Mouse (Mus musculus) spleen, postnatal 36 days (tissue): Measurements from ENCODE around the gene Sh2d7.
A peak's percentile ranks its signal among the peaks of the same experiment; 100 is the strongest.

Experiments used
- DNase-seq, 2 experiments: peaks; one replicate each; pipeline ENCODE4 v3.0.0; 2022; ENCODE audit warnings: low spot score in 2 of 2, mixed read lengths in 1 of 2

Gene Sh2d7

DNA sequence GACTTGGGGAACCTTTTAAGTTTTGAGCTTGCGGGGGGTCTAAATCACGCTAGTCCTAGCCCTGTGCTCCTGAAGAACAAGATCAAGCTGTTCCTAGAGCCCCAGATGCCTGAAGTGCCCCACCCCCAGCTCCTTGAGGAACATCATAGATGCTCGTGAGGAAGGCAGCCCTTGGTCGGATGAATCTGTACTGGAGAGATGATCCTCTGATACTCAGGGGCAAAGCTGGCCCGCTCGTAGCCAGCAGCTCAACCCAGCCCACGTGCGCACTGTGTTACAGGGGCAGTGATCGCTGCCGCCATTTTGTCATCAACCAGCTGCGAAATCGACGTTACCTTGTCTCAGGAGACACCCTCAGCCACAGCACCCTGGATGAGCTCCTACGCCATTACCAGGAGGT is at the start of gene Sh2d7:
Gene Sh2d7 (plus strand): TSS at position 301 of the 400 bp plus-strand sequence.
- DNase-seq = no peak

DNA sequence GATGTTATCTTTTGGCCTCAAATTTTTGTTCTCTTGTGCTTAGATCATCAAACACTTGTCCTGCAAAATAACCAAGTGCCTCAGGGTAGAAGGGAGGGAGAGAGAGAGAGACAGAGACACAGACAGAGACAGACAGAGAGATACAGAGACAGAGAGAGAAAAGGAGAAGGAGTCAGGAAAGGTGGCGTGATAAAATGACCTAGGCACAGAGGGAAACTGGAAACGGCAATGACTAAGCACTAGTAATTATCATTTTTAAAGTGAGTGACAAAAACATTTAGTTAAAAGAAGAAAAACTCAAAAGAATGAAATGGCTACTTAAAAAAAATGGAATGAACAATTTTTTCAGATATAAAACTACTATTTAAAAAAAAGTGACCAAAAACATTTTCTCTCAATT is 49.2 kb upstream of the Sh2d7 start:
- DNase-seq = no peak

DNA sequence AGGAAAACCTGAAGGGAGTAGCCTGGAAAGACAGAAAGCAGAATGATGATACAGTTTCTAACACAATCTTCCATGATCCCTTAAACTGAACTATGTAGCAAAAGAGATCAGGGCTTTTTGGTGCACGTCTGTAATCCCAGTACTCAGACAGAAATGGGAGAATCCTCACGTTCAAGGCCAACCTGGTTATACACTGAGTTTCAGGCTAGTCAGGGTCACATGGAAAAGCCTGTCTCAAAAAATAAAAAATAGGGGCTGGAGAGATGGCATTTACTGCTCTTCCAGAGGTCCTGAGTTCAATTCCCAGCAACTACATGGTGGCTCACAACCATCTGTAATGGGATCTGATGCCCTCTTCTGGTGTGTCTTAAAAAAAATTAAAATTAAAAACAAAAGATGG is 48.4 kb upstream of the Sh2d7 start:
- DNase-seq = no peak

DNA sequence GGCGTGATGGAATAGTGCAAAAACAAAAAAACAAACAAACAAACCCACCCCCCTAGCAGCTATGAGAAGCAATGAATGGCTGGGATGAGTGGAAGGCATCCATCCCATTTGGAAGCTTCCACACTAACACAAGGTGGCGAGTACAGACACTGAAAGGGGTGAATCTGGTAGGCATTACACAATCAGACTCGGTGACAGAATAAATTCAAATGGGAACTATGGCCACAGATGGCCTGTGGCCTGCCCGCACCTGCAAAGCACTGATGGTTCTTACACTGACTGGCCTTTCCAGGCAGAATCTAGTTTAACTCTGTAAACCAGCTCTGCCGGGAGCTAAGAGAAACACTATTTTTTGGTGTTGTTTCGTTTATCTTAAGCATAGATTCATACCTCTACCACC is 39.5 kb upstream of the Sh2d7 start:
- DNase-seq = no peak

DNA sequence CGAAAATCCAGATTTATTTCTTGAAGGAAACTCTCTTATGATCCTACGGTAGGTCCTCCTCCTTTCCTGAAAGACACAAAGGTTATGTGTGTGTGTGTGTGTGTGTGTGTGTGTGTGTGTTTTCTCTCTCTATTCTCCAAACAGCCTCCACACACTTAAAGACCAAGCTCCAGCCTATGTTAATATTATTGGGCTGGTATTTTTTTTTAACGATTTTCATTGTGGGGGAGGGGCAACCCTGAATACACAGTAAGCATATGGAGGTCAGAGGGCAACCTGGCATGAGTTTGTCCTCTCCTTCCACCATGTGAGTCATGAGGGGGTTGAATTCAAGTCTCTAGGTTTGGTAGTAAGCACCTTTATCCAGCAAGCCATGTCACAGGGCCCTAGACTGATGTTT is 39.0 kb upstream of the Sh2d7 start:
- DNase-seq = no peak

DNA sequence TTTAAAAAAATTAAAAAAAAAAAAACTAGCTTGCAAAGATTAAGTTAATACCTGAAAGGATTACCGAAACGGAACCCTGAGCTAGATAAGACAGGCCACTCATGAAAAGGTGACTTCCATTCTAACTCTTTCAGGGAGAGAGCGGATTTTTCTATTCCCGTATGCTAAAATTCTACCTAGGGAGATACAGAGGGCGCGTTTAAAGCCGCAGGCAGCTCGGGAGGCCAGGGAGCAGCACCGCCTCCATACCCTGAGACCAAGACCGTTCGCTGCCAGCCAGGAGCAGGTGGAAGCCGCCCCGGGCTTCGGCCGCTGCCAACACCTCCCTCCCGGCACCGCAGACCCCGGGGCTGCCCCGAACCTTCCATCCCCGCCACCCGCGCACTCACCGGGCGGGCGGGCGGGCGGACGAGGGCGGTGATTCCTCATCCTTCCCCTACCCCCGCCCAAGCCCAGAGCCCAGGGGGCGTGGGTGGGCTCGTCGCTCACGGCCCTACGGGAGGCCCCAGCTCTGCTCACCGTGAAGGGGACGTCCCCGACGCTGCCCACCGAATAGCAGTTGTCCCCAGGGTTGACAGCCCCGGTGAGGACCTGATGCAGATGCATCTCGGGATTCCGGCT is 37.8 kb upstream of the Sh2d7 start:
- peak; percentile 1 for DNase-seq

DNA sequence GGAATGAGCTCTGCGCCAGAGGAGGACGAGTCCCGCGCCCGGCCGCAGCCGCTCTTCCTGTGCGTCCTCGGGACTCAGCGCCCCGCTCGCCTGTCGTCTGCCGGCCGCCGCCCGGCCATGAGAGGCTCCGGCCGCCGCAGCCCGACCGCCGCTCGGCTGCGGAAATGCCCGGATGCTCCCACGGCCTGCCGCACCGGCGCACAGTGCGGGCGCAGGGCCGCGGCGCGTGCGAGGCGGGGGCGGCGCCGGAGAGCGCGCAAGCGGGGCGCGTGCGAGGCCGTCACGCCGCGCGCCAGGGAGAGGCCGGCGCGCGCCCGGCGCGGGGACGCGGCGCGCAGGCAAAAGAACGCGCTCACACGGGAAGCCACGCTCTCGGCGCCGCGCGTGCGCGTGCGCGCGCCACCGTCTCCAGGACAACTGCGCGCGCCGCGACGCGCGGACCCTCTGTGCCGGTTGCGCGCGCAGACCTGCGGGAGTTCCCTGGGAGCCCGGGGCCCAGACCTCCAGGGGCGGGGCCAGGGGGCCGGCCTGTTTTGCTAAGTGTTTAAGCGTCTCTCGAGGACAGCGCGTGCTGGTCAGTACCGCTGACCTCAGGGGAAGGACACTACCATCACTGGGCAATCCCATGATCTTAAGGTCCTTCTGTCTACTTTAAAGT is 37.2 kb upstream of the Sh2d7 start, which contains the start of gene Dmxl2:
Gene Dmxl2 (minus strand): TSS at position 174 of the 658 bp plus-strand sequence.
- peak; percentile 38 to 56 for DNase-seq

DNA sequence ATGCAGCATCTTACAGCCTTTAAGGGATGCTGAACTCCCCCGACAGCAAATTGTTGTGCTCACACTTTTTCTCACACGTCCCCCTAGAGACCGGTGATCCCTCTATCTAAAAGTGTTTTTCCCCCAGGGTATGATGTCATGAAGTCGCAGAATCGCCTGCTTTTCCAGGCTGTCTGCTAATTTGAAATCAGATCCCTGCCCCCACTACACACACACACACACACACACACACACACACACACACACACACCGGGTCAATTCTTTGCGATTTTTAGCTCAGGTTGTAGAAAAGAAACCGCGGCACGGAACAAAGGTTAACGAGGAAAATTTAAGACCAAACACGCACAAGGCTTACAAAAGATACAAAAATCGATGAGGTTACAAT is 36.7 kb upstream of the Sh2d7 start:
- no peak for DNase-seq

DNA sequence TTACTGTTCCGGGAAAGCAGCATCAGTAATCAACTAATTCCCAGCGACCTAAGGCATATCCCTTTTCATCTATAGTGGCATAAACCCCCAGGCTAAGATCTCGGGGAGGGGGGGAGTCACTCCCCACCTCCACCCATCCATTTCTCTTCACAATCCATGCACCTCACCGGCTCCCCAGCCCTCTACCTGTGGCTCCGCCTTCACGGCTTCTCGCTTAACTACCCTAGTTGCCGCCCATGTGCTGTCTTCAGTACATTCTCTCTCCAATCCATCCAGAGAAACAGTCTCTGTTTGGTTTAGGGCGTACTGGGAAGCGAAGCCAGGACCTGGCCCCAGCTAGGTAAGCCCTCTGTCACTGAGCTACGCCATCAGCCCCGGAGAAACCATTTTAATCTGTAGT is 35.9 kb upstream of the Sh2d7 start:
- DNase-seq = no peak

DNA sequence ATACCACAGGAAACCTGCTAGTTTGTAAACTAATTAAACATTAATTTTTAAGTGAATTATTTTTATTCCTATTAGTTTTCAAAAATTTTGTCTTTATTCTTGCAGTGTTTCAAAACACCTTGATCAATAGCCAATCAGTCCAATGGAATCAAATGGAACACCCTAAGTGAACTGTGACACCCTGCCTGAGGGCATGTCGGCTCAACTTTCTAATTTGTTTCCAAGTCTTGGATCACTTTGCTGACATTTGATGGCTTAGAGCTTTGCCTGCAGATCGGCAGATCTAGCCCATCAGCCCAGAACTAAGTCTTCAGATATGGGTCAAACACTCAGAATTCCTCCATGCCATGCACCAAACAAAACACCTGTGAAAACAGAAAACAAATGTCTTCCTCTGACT is 22.8 kb upstream of the Sh2d7 start:
- DNase-seq = no peak

DNA sequence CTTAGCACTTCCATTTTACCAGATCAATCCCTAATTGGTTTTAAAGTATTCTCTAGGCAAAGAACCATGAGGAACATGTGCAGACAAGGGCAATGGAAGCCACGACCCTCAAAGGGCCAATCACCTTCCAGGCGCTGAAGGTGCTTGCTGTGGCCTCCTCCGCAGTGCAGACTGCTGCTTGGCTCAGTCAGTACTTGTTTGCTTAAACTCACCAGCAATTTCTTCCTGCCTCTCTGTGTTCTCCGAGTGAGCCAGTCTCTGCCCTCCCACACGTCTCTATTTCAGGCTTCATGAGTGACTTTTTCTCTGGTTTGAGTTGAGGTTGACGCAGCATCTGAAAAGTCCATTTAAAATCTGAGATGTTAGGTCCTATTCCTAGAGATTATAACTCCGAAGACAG is 19.9 kb upstream of the Sh2d7 start:
- DNase-seq = no peak

DNA sequence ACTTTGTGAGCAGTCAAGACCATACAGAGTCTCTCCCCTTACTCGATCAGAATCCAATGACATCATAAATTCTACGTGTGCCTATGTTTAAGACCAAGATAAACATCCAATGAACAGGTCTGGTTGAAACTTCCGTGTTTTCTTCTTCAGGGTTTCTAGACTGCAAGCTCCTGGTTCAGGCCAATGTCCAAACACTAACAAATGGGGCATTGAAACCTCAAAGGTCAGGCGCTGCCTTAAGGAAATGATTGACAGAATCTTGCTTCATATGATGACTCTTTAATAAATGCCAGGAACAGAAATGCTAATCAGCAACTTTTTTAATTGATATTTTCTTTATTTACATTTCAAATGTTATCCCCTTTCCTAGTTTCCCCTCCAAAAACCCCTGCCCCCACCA is 18.5 kb upstream of the Sh2d7 start:
- no peak for DNase-seq

DNA sequence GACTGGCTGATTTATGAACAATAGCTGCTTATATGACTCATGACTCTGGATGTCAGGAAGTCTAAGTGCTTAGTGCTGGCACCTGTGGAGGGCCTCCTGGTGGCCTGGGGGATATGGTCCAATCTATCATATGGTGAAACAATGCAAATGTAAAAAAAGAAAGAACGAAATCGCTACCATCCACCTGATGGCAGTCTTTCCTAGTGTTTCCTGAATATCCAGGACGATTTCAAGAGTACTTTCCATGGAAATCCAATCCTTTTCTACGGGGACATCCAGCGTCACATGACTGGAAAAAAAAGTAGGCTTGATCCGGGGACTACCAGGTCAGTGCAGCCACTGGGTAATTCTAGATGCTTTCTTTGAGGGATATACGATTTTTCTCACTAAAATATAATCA is 11.1 kb upstream of the Sh2d7 start:
- no peak for DNase-seq

DNA sequence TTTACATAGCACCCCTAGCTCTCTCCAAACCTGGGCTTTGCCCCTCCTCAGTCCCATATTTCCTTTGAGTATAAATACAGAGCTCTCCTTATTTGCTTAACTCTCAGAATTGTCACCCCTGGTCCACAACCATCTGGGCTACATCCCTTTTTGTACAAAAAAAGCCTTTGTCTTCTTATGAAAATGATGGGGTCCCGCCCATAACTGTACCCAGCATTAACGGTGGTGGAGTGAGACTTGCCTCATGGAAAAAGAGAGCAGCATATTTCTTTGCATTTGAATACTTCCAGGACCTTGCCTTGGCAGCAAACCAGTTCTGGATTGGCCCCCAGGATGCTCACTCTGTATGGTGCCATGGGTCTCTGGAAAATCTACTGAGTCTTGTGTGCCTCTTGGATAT is 8.8 kb upstream of the Sh2d7 start:
- DNase-seq = no peak

DNA sequence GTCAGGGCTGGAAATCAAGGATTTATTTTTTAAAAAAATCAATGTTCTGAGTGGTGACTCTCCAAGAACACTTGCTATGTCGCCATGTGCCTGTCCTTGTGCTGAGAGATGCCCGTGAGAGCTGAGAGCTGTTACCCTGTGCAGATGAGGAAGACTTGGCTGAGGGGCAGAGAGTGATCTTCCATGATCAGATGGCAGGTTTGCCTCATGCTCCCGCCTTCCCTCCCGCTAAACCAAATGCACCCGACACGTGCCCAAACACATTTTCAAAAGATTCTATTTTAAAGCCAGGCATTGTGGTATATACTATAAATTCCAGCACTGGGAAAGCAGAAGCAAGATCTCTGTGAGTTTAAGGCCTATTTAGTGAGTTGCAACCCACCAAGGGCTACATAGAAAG is 7.9 kb upstream of the Sh2d7 start:
- no peak for DNase-seq

DNA sequence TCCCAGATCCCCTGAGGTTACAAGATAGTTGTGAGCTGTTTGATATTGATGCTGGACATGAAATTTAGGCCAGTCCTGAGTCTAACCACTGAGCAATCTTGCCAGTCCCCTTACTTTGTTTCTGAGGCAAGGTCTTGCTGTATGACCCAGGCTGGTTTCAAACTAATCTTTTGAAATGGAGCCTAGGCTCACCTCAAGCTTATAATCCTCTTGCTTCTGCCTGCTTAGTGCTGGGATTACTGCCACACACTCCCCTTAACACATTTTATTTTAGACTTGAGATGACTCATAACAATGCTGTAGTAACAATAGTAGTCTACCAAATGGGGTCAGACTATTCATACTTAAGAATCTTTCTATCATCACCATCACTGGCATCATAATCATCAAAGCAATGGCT is 7.4 kb upstream of the Sh2d7 start:
- DNase-seq = no peak

DNA sequence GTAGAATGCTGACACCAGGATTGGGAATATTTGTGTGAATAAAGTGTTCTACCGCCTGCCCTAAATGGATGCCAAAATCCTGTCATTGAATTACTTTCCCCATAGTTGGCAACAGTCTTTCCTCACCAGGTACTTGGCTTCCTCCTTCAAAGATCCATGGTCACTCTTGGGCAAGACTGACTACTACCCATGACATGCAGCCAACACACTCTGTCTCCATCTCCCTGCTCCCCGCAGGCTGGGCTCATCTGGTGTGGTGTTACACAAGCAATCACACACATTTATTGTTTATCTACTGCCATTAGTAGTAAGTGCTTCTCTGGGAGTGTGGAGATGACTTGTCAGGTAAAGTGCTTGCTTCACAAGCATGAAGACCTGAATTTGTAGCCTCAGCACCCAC is 5.9 kb upstream of the Sh2d7 start:
- DNase-seq = no peak

DNA sequence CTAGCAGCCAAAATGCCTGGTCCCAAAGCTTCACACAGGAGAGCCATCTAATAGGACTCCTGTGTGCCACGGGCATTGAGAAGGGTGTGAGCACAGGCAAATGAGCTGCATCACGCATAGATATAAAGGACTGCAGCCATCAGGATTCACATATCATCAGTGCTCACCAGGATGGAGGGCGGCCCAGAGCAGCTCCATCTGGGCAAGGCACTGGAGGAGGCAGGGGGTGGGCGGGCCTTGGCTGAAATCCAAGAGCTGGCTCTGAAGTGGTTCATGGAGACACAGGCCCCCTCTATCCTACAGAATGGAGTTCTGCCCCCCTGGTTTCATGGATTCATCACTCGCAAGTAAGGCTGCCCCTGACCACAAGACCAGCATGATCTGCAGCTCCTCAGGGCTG is 4.8 kb upstream of the Sh2d7 start:
- DNase-seq = no peak

DNA sequence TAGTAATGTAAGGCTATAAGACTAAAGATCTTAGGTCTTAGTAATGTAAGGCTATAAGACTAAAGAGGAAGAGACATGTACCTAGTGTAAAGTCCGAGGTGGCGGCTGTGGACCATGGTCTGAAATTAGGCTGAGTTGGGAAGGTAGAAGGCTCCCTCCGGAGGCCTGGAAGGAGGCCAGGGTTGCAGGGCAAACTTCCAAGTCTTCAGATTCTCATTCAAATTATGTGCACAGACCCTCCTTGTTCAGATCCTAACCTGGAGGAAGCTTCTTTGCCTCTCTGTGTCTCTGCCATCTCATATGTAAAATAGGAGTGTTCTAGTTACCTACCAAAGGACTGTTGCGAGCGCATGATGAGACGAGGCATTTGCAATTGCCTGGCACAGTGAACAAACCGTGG is 2.5 kb upstream of the Sh2d7 start:
- no peak for DNase-seq

DNA sequence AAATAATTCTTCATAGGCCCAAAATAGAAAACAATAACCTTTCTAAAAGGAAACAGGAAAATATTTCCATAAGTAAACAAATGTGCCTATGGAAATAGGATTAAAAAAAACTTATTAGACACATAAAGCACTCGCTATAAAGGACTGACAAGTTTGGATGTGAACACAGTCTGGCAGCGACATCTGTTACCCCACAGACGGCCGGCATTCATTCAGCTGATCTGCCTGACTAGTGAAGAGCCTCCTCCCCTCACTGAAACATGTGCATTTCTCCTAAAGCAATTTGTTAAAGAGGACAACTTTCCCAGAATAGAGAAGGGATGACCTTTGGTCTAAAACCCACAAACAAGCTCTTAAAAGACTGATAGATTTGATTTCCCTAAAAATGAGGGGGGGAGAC is 1.8 kb upstream of the Sh2d7 start:
- no peak for DNase-seq

DNA sequence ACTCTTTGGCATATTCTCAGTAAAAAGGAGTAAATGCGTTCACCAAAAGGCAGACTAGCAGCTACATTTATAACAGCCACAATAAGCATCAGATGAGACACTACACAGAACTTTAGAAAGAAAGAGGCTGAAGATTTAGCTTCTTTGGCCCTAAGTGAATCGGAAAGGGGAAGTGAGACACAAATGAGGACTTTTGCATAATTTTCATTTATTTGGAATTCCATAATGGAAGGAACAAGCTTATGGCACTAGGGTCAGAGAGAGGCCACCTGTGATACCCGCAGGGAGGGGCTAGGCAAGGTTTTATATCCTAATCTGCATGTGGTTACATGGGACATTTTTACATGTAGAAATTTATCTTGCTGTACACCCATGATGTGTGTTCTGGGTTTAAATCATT is 1.3 kb upstream of the Sh2d7 start:
- no peak for DNase-seq

DNA sequence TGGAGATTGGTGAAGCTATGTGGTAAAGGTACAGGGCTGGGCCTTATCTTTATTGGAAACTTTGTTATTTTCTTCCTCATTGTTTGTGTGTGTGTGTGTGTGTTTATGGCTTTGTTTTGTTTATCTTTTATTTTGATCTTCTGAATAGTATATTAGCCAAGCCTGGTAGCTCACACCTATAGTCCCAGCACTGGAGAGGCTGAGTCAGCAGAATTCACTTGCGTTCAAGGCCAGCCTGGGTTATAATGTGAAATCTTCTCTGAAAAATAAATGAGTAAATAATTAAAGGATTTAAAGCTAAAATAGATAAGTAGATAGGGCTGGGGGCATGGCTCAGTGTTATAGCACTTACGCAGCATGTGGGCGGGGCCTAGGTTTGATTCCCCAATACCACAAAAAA is 540 bp upstream of the Sh2d7 start:
- no peak for DNase-seq

DNA sequence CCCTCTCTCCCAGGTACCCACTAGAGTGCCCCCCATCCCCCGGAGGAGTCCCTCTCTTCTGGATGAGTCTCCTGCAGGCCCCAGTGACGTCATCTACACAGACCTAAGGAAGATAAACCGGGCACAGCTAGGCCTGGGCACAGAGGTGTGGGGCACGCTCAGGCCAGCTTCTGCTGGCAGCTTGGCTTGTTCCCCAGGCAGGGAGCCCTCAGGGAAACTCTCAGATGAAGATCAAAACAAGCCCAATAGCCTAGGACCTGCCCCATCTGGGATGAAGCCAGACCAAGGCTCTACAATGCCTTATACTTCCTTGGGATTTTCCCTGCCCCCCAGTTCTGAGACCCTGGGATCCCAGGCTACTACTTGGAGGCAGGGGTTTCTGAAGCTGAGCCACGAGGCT is 2.0 kb downstream of the Sh2d7 start:
- no peak for DNase-seq
